Mouse (Mus musculus): ENCODE measurements at regions not wholly inside any gene's neighbourhood (a gene's known extent, or its start where the extent isn't known, plus 50 kb on each side); places are given as distances from the start of the nearest gene placed in this dataset.
"Not testable (repeated sequence)": the region's sequence is repeated elsewhere in the genome, so short reads cannot be mapped to it uniquely, and the experiment has no call there.

DNA sequence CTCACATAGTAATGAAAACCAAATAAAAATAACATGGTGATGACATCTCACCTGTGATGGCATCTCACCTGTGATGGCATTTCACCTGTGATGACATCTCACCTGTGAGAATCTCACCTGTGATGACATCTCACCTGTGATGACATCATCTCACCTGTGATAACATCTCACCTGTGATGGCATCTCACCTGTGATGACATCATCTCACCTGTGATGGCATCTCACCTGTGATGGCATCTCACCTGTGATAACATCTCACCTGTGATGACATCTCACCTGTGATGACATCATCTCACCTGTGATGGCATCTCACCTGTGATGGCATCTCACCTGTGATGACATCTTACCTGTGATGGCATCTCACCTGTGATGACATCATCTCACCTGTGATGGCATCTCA lies 77.4 kb upstream of the Ifngr1 start:
- TF ChIP-seq CTCF (IDR thresholded peaks at IDR 0.05; ENCODE audit: insufficient read depth, low read length); POLR2A (IDR thresholded peaks at IDR 0.05; ENCODE audit: borderline replicate concordance, extremely low read depth, low read depth, low read length): not testable (repeated sequence)

All from lung, adult 2 months (tissue).